Mouse (Mus musculus) v-Abl transformed pro-B cells (cell line): ENCODE measurements around the gene Syngr2.

Source experiments
- in situ Hi-C, 2 experiments: fragments of 400-800 bp; cut with MboI; formaldehyde crosslinking; loops; one replicate each; pipeline ENCODE4 v1.15.1; 2025; ENCODE audit not compliant: unreplicated experiment in 2 of 2

The Syngr2 gene

DNA sequence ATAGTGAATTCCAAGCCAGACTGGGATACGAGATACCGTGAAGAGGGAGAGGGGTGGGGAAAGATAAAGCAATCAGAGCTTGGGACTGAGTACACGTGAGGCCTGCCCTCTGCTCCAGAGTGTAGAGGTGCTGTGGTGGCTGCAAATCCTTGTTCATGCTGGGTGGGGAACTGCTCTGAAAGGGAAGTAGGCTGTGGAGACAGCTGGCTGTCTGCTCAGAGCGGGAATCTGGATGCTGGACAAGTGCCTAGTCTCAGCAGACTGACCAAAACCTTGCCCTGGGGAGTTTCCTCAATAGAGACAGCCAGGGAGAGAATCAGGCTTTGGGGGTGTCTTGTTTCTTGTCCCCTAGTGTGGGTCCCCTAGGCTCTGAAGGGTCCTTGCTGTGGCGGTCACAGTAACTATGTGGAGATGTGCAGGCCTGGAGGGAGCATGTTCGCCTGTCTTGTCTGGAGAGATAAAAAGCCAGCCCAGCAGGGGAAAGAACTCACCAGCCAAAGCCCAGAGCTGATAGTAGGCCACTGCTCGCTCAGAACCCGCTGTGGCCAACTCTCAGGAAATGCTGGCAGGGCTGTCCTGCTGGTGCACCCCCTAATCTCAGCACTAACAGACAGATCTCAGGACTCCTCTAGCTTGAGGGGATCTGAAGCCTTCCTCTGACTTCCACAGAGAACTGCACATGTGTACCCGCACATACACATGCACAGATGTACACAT is 19.6 kb downstream of the Syngr2 start:
- in situ Hi-C loops, result loop anchor here in 1 of 2 experiments (25.0 kb wide), 2 partner anchors 742 to 967 kb away; partner anchors contain the start of genes Mfsd11 and Srsf2

- in situ Hi-C loops, result loop anchor here in 1 of 2 experiments (25.0 kb wide), 2 partner anchors 742 to 967 kb away; partner anchors contain the start of genes Mfsd11 and Srsf2
These were observed 20.3 kb downstream of the Syngr2 start for GRCm38 (mm10) chr11:117829671-117830215.

- in situ Hi-C loops, result loop anchor here in 1 of 2 experiments (25.0 kb wide), 2 partner anchors 743 to 968 kb away; partner anchors contain the start of genes Mfsd11 and Srsf2
These were observed 20.9 kb downstream of the Syngr2 start for GRCm38 (mm10) chr11:117830401-117830800.

GRCm38 (mm10) chr11:117832086-117832969 is 22.9 kb downstream of the Syngr2 start:
- in situ Hi-C loops, result loop anchor here in 1 of 2 experiments (25.0 kb wide), 2 partner anchors 745 to 970 kb away; partner anchors contain the start of genes Mfsd11 and Srsf2

- in situ Hi-C loops, result loop anchor here in 1 of 2 experiments (25.0 kb wide), 2 partner anchors 746 to 971 kb away; partner anchors contain the start of genes Mfsd11 and Srsf2
These were observed 24.0 kb downstream of the Syngr2 start for GRCm38 (mm10) chr11:117833509-117833908.

DNA sequence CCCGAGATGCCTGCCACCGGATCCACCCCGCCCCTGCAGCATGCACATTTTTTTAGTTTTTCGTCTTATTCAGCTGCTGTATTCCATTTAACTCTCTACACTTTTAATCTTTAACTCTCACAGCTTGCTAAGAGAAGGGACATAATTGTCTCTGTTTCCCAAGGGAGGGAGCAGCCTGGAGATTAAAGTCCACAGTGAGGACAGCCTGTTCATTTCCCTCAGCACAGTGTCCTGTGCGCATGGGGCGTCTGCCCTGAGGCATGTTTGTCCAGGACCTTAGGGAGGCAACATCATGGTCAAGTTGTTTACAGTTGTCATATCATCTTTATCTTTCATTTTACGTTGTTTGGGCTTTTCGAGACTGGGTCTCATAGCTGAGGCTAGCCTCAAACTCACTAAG is 24.6 kb downstream of the Syngr2 start:
- in situ Hi-C loops, result loop anchor here in 1 of 2 experiments (25.0 kb wide), 2 partner anchors 747 to 972 kb away; partner anchors contain the start of genes Mfsd11 and Srsf2

DNA sequence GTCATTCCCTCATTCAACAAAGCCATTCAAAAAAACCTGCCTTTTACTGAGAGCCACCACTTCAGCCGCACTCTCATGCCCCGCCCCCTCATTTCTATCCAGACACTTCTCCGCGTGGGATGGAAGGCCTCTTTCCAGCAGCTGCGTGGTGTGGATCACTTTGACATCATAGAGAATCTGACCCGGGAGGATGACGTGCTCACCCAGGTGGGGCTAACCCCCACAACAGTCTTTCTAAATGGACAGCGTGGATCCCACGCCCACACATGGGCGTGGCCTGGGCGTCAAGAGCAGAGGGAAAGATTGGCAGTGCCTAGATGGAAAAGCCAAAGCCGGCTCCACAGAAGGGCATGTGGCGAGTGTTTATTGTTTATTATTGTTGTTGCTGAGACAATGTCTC is 26.8 kb downstream of the Syngr2 start:
- in situ Hi-C loops, result loop anchor here in 1 of 2 experiments (25.0 kb wide), 2 partner anchors 749 to 974 kb away; partner anchors contain the start of genes Mfsd11 and Srsf2

GRCm38 (mm10) chr11:117838572-117838971 is 29.1 kb downstream of the Syngr2 start:
- in situ Hi-C loops, result loop anchor here in 1 of 2 experiments (25.0 kb wide), 2 partner anchors 751 to 976 kb away; partner anchors contain the start of genes Mfsd11 and Srsf2

DNA sequence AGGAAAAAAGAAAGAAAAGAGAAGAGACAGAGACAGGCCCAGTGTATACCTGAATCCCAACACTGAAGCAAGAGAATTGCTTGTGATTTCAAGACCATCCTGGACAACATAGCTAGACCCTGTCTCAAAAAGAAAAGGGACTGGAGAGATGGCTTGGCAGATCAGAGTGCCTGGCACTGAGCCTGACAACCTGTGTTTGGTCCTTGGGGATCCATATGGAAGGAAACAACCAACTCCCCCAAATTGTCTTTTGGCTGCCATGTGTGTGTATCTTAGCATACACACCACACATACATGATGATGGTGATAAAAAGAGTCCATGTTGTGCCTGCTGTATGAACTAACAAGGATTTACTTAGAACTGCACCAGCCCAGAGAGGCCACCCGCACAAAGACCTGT is 29.6 kb downstream of the Syngr2 start:
- in situ Hi-C loops, result loop anchor here in 1 of 2 experiments (25.0 kb wide), 2 partner anchors 752 to 977 kb away; partner anchors contain the start of genes Mfsd11 and Srsf2

DNA sequence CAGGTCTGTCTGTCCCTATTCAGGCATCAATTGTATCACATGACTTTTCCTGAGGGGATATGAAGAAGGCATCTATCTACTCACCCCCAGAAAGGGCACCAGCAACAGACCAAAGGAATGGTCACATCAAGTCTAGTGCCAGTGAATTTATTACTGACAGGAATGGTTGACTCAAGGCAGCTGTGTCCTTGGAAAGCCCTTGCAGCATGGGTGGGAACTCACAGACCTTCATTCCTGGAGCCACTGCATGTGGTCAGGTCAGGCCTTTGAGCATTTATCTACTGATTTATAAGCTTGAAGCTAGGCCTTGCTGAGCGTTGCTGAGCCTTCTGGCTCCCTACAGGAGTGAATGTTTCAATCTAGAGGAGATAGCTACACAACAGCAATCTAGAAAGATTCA is 31.4 kb downstream of the Syngr2 start:
- in situ Hi-C loops, result loop anchor here in 1 of 2 experiments (25.0 kb wide), 2 partner anchors 754 to 979 kb away; partner anchors contain the start of genes Mfsd11 and Srsf2

DNA sequence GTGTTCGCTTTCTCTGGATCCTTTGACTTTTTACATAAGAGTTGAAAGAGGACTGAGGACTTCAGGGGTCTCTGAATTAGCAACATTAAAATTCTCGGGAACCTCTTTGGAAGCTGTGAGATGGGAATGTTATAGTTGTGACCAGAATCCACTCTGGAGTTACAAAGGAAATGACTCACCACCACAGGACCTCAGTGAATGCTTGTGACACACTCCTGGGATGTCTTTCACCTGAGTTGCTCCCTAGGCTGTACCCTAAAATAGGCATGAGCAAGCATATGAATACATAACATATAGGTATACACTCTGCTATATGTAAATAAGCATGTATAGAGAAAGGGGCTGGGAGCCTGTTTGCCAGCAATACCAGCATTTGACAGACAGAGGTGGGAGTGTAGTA is 34.0 kb downstream of the Syngr2 start:
- in situ Hi-C loops, result loop anchor here in 1 of 2 experiments (25.0 kb wide), 2 partner anchors 756 to 981 kb away; partner anchors contain the start of genes Mfsd11 and Srsf2

GRCm38 (mm10) chr11:117844997-117845396 is 35.5 kb downstream of the Syngr2 start:
- in situ Hi-C loops, result loop anchor here in 1 of 2 experiments (25.0 kb wide), 2 partner anchors 758 to 983 kb away; partner anchors contain the start of genes Mfsd11 and Srsf2

- in situ Hi-C loops, result loop anchor here in 1 of 2 experiments (25.0 kb wide), 2 partner anchors 758 to 983 kb away; partner anchors contain the start of genes Mfsd11 and Srsf2
These were observed 36.2 kb downstream of the Syngr2 start for GRCm38 (mm10) chr11:117845651-117846050.

DNA sequence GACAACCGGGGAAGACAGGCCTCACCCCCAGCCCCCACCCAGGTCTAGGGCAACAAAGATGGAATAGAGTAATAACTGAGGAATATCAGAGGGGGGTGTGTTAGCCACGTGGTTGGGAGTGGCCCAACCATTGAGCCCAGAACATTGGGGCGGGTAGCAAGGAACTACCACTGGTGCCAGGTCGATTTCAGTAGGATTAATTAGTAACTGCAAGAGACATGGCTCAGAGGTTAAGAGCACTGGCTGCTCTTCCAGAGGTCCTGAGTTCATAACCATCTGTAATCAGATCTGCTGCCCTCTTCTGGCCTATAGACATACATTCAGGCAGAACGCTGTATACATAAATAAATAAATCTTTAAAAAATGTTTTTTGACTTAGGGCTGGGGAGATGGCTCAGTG is 37.2 kb downstream of the Syngr2 start:
- in situ Hi-C loops, result loop anchor here in 1 of 2 experiments (25.0 kb wide), 2 partner anchors 759 to 984 kb away; partner anchors contain the start of genes Mfsd11 and Srsf2

- in situ Hi-C loops, result loop anchor here in 1 of 2 experiments (25.0 kb wide), 2 partner anchors 760 to 985 kb away; partner anchors contain the start of genes Mfsd11 and Srsf2
These were observed 38.2 kb downstream of the Syngr2 start for GRCm38 (mm10) chr11:117847593-117848215.

- in situ Hi-C loops, result loop anchor here in 1 of 2 experiments (25.0 kb wide), 2 partner anchors 761 to 986 kb away; partner anchors contain the start of genes Mfsd11 and Srsf2
These were observed 39.0 kb downstream of the Syngr2 start for GRCm38 (mm10) chr11:117848271-117848984.

- in situ Hi-C loops, result loop anchor here in 1 of 2 experiments (25.0 kb wide), 2 partner anchors 762 to 987 kb away; partner anchors contain the start of genes Mfsd11 and Srsf2
These were observed 39.7 kb downstream of the Syngr2 start, which contains the start of gene Birc5 for GRCm38 (mm10) chr11:117848985-117849671. Gene Birc5, plus strand, starts transcription at chr11:117849251.
